Mouse (Mus musculus): ENCODE measurements at regions not wholly inside any gene's neighbourhood (a gene's known extent, or its start where the extent isn't known, plus 50 kb on each side); places are given as distances from the start of the nearest gene placed in this dataset.

GRCm38 (mm10) chr13:28586693-28587092 lies 329.4 kb downstream of the Gm11361 start:
- Histone ChIP-seq H3K4me2 (ENCODE audit: low read depth, low read length) (no peak overlapping the region), H3K4me3 (ENCODE audit: low read length) (no peak overlapping the region), H3K27me3 (replicated peaks; ENCODE audit: control insufficient read depth, insufficient read depth, low read length) (no peaks in the 10 kb centered on the region), H3K36me3 (ENCODE audit: control insufficient read depth, insufficient read depth, low read length) (no peaks in the 10 kb centered on the region), H3K9ac (ENCODE audit: low read depth, low read length) (no peak overlapping the region), H3K27ac (ENCODE audit: low read length) (no peak overlapping the region), H3K9me3 (ENCODE audit: control insufficient read depth, low read length) (no peaks in the 10 kb centered on the region), H3K4me1 (ENCODE audit: control insufficient read depth, insufficient read depth, low read length) (no peaks in the 10 kb centered on the region)
- no peak for ATAC-seq
- 85% methylated on average over 7 of the region's 7 CpGs for WGBS

- no peak overlapping the region for H3K4me3 ChIP-seq (ENCODE audit: low read length)
- 67% methylated on average over 2 of the region's 2 CpGs for WGBS
- H3K27ac ChIP-seq (ENCODE audit: low read length): no peak overlapping the region
- H3K4me2 ChIP-seq (ENCODE audit: low read depth, low read length): no peak overlapping the region
- no peak overlapping the region for H3K9ac ChIP-seq (ENCODE audit: low read depth, low read length)
- H3K9me3 ChIP-seq (ENCODE audit: control insufficient read depth, low read length): no peaks in the 10 kb centered on the region
- H3K4me1 ChIP-seq (ENCODE audit: control insufficient read depth, insufficient read depth, low read length): no peaks in the 10 kb centered on the region
- no peaks in the 10 kb centered on the region for H3K36me3 ChIP-seq (ENCODE audit: control insufficient read depth, insufficient read depth, low read length)
- H3K27me3 ChIP-seq (replicated peaks; ENCODE audit: control insufficient read depth, insufficient read depth, low read length): no peaks in the 10 kb centered on the region
- ATAC-seq: no peak
Measured at GRCm38 (mm10) chr13:28586140-28586539, 328.8 kb downstream of the Gm11361 start.

GRCm38 (mm10) chr13:28583617-28584016 lies 326.3 kb downstream of the Gm11361 start:
- Histone ChIP-seq H3K9me3 (ENCODE audit: control insufficient read depth, low read length) (no peaks in the 10 kb centered on the region), H3K27ac (ENCODE audit: low read length) (no peak overlapping the region), H3K4me1 (ENCODE audit: control insufficient read depth, insufficient read depth, low read length) (no peaks in the 10 kb centered on the region), H3K36me3 (ENCODE audit: control insufficient read depth, insufficient read depth, low read length) (no peaks in the 10 kb centered on the region), H3K4me2 (ENCODE audit: low read depth, low read length) (no peak overlapping the region), H3K27me3 (replicated peaks; ENCODE audit: control insufficient read depth, insufficient read depth, low read length) (no peaks in the 10 kb centered on the region), H3K4me3 (ENCODE audit: low read length) (no peak overlapping the region), H3K9ac (ENCODE audit: low read depth, low read length) (no peak overlapping the region)
- ATAC-seq: no peak
- WGBS: 73% methylated on average over 5 of the region's 5 CpGs

GRCm38 (mm10) chr13:28575202-28575851 lies 318.0 kb downstream of the Gm11361 start:
- Histone ChIP-seq H3K4me2 (ENCODE audit: low read depth, low read length) (no peak overlapping the region), H3K9me3 (ENCODE audit: control insufficient read depth, low read length) (no peaks in the 10 kb centered on the region), H3K4me1 (ENCODE audit: control insufficient read depth, insufficient read depth, low read length) (no peaks in the 10 kb centered on the region), H3K27ac (ENCODE audit: low read length) (no peak overlapping the region), H3K9ac (ENCODE audit: low read depth, low read length) (no peak overlapping the region), H3K36me3 (ENCODE audit: control insufficient read depth, insufficient read depth, low read length) (no peaks in the 10 kb centered on the region), H3K4me3 (ENCODE audit: low read length) (no peak overlapping the region), H3K27me3 (replicated peaks; ENCODE audit: control insufficient read depth, insufficient read depth, low read length) (no peaks in the 10 kb centered on the region)
- WGBS: 58% methylated on average over 9 of the region's 9 CpGs
- ATAC-seq: no peak

- Histone ChIP-seq H3K27me3 (replicated peaks; ENCODE audit: control insufficient read depth, insufficient read depth, low read length) (no peaks in the 10 kb centered on the region), H3K9ac (ENCODE audit: low read depth, low read length) (no peak overlapping the region), H3K4me1 (ENCODE audit: control insufficient read depth, insufficient read depth, low read length) (no peaks in the 10 kb centered on the region), H3K4me3 (ENCODE audit: low read length) (no peak overlapping the region), H3K4me2 (ENCODE audit: low read depth, low read length) (no peak overlapping the region), H3K27ac (ENCODE audit: low read length) (no peak overlapping the region), H3K36me3 (ENCODE audit: control insufficient read depth, insufficient read depth, low read length) (no peaks in the 10 kb centered on the region), H3K9me3 (ENCODE audit: control insufficient read depth, low read length) (no peaks in the 10 kb centered on the region)
- 89% methylated on average over 1 of the region's 1 CpGs for WGBS
- ATAC-seq: no peak
Measured at GRCm38 (mm10) chr13:28573364-28573763, 316.0 kb downstream of the Gm11361 start.

GRCm38 (mm10) chr13:28572448-28572847 lies 315.1 kb downstream of the Gm11361 start:
- no peaks in the 10 kb centered on the region for H3K4me1 ChIP-seq (ENCODE audit: control insufficient read depth, insufficient read depth, low read length)
- H3K9me3 ChIP-seq (ENCODE audit: control insufficient read depth, low read length): no peaks in the 10 kb centered on the region
- 92% methylated on average over 1 of the region's 1 CpGs for WGBS
- H3K4me2 ChIP-seq (ENCODE audit: low read depth, low read length): no peak overlapping the region
- H3K9ac ChIP-seq (ENCODE audit: low read depth, low read length): no peak overlapping the region
- ATAC-seq: no peak
- no peaks in the 10 kb centered on the region for H3K36me3 ChIP-seq (ENCODE audit: control insufficient read depth, insufficient read depth, low read length)
- no peak overlapping the region for H3K27ac ChIP-seq (ENCODE audit: low read length)
- H3K27me3 ChIP-seq (replicated peaks; ENCODE audit: control insufficient read depth, insufficient read depth, low read length): no peaks in the 10 kb centered on the region
- H3K4me3 ChIP-seq (ENCODE audit: low read length): no peak overlapping the region

- Histone ChIP-seq H3K4me3 (ENCODE audit: low read length) (no peak overlapping the region), H3K4me2 (ENCODE audit: low read depth, low read length) (no peak overlapping the region), H3K4me1 (ENCODE audit: control insufficient read depth, insufficient read depth, low read length) (no peaks in the 10 kb centered on the region), H3K36me3 (ENCODE audit: control insufficient read depth, insufficient read depth, low read length) (no peaks in the 10 kb centered on the region), H3K9ac (ENCODE audit: low read depth, low read length) (no peak overlapping the region), H3K9me3 (ENCODE audit: control insufficient read depth, low read length) (no peaks in the 10 kb centered on the region), H3K27me3 (replicated peaks; ENCODE audit: control insufficient read depth, insufficient read depth, low read length) (no peaks in the 10 kb centered on the region), H3K27ac (ENCODE audit: low read length) (no peak overlapping the region)
- no peak for ATAC-seq
- 84% methylated on average over 5 of the region's 5 CpGs for WGBS
Measured at GRCm38 (mm10) chr13:28571716-28572115, 314.4 kb downstream of the Gm11361 start.

GRCm38 (mm10) chr13:28563585-28563984 lies 306.3 kb downstream of the Gm11361 start:
- Histone ChIP-seq H3K4me3 (ENCODE audit: low read length) (no peak overlapping the region), H3K9ac (ENCODE audit: low read depth, low read length) (no peak overlapping the region), H3K9me3 (ENCODE audit: control insufficient read depth, low read length) (no peaks in the 10 kb centered on the region), H3K27me3 (replicated peaks; ENCODE audit: control insufficient read depth, insufficient read depth, low read length) (no peaks in the 10 kb centered on the region), H3K4me2 (ENCODE audit: low read depth, low read length) (no peak overlapping the region), H3K4me1 (ENCODE audit: control insufficient read depth, insufficient read depth, low read length) (no peaks in the 10 kb centered on the region), H3K27ac (ENCODE audit: low read length) (no peak overlapping the region), H3K36me3 (ENCODE audit: control insufficient read depth, insufficient read depth, low read length) (no peaks in the 10 kb centered on the region)
- 55% methylated on average over 2 of the region's 2 CpGs for WGBS
- ATAC-seq: no peak

GRCm38 (mm10) chr13:28560081-28560480 lies 302.8 kb downstream of the Gm11361 start:
- 69% methylated on average over 2 of the region's 2 CpGs for WGBS
- no peaks in the 10 kb centered on the region for H3K27me3 ChIP-seq (replicated peaks; ENCODE audit: control insufficient read depth, insufficient read depth, low read length)
- H3K9me3 ChIP-seq (ENCODE audit: control insufficient read depth, low read length): no peaks in the 10 kb centered on the region
- H3K4me2 ChIP-seq (ENCODE audit: low read depth, low read length): no peak overlapping the region
- no peak overlapping the region for H3K27ac ChIP-seq (ENCODE audit: low read length)
- H3K36me3 ChIP-seq (ENCODE audit: control insufficient read depth, insufficient read depth, low read length): no peaks in the 10 kb centered on the region
- H3K4me1 ChIP-seq (ENCODE audit: control insufficient read depth, insufficient read depth, low read length): no peaks in the 10 kb centered on the region
- no peak overlapping the region for H3K4me3 ChIP-seq (ENCODE audit: low read length)
- H3K9ac ChIP-seq (ENCODE audit: low read depth, low read length): no peak overlapping the region
- no peak for ATAC-seq

GRCm38 (mm10) chr13:28557032-28557570 lies 299.8 kb downstream of the Gm11361 start:
- no peaks in the 10 kb centered on the region for H3K27me3 ChIP-seq (replicated peaks; ENCODE audit: control insufficient read depth, insufficient read depth, low read length)
- no peak overlapping the region for H3K4me2 ChIP-seq (ENCODE audit: low read depth, low read length)
- no peaks in the 10 kb centered on the region for H3K9me3 ChIP-seq (ENCODE audit: control insufficient read depth, low read length)
- 86% methylated on average over 4 of the region's 4 CpGs for WGBS
- H3K4me1 ChIP-seq (ENCODE audit: control insufficient read depth, insufficient read depth, low read length): peaks cover 5% of the 10 kb centered on the region
- ATAC-seq: no peak
- no peaks in the 10 kb centered on the region for H3K36me3 ChIP-seq (ENCODE audit: control insufficient read depth, insufficient read depth, low read length)
- H3K27ac ChIP-seq (ENCODE audit: low read length): no peak overlapping the region
- no peak overlapping the region for H3K4me3 ChIP-seq (ENCODE audit: low read length)
- H3K9ac ChIP-seq (ENCODE audit: low read depth, low read length): no peak overlapping the region

Measured in intestine, embryonic 16.5 days (tissue).